Mouse (Mus musculus): ENCODE data around the gene Nxpe4. TPM values are rescaled to one million over a fixed set of nuclear protein-coding genes. Genes with fewer than 3 reads are reported as not detected.

Gene Nxpe4
- total RNA-seq, 1 experiment from 2014 or later: 141 TPM

DNA sequence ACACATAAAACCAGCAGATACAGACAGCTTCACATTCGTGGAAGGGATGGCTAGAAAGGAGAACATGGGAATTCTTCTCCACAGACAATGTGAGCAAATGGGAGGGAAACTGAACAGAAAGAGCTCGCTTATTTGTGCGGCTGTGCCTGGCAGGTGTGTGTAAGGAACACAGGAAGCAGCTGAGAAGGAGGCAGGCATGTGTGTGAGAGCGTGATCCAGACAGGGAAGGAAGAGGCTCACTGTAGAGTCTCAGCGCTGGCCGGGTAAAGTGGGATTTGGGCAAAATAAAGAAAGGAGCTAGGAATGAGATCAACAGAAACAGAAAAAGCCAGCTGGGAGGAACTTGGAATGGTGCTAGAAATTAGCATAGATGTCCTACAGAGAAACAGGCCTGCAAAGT, 74.6 kb downstream of the Nxpe4 start:
- no peak for ATAC-seq (replicated peaks; ENCODE audit: insufficient number of reproducible peaks, low FRiP score, low TSS enrichment, poor library complexity, severe bottlenecking)

GRCm38 (mm10) chr9:48238153-48238755, 76.4 kb downstream of the Nxpe4 start:
- ATAC-seq (replicated peaks; ENCODE audit: insufficient number of reproducible peaks, low FRiP score, low TSS enrichment, poor library complexity, severe bottlenecking): no peak

- no peak for ATAC-seq (replicated peaks; ENCODE audit: insufficient number of reproducible peaks, low FRiP score, low TSS enrichment, poor library complexity, severe bottlenecking)
Observed at GRCm38 (mm10) chr9:48239461-48239860, 77.6 kb downstream of the Nxpe4 start.

GRCm38 (mm10) chr9:48240431-48240830, 78.6 kb downstream of the Nxpe4 start:
- ATAC-seq (replicated peaks; ENCODE audit: insufficient number of reproducible peaks, low FRiP score, low TSS enrichment, poor library complexity, severe bottlenecking): no peak

DNA sequence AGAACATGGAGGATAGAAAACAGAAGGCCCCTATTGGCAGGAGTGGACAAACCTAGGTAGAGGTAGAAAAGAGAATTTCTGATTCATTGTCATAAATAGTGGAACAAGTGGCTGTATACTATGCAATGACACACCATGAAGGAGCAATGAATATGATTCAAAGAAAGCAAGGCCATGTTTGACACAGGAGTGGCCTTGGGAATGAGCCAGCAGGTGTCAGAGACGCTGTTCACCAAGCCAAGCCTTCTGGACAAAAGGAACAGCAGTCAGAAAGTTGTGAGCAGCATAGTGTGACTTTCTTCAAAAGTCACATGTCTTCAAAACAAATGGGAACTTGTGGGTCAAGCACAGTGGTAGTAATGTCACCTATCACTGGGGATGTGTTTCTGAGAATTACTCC, 80.0 kb downstream of the Nxpe4 start:
- no peak for ATAC-seq (replicated peaks; ENCODE audit: insufficient number of reproducible peaks, low FRiP score, low TSS enrichment, poor library complexity, severe bottlenecking)

GRCm38 (mm10) chr9:48242756-48243155, 80.9 kb downstream of the Nxpe4 start:
- ATAC-seq (replicated peaks; ENCODE audit: insufficient number of reproducible peaks, low FRiP score, low TSS enrichment, poor library complexity, severe bottlenecking): no peak

GRCm38 (mm10) chr9:48244175-48244574, 82.4 kb downstream of the Nxpe4 start:
- no peak for ATAC-seq (replicated peaks; ENCODE audit: insufficient number of reproducible peaks, low FRiP score, low TSS enrichment, poor library complexity, severe bottlenecking)

GRCm38 (mm10) chr9:48245525-48245924, 83.7 kb downstream of the Nxpe4 start:
- ATAC-seq (replicated peaks; ENCODE audit: insufficient number of reproducible peaks, low FRiP score, low TSS enrichment, poor library complexity, severe bottlenecking): no peak

DNA sequence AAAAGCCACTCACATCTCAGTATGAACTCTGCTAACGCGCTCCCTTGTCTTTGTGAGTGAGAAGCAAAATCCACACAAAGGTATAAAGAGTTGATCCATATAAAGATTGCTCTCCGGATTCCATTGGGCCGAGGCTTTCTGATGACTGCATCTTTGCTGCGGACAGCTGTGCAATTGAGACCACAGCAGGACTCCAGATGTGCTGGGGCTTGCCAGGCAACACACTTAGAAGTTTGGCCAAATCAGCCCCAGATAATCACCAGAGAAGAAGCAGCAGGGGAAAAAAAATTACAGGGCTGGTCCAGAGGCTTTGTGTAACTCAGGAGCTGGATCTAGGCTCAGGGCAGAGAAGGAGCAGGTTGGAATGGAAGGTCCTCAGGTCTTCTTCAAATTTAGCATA, 85.5 kb downstream of the Nxpe4 start:
- no peak for ATAC-seq (replicated peaks; ENCODE audit: insufficient number of reproducible peaks, low FRiP score, low TSS enrichment, poor library complexity, severe bottlenecking)

- ATAC-seq (replicated peaks; ENCODE audit: insufficient number of reproducible peaks, low FRiP score, low TSS enrichment, poor library complexity, severe bottlenecking): no peak
Observed at GRCm38 (mm10) chr9:48252236-48252635, 90.4 kb downstream of the Nxpe4 start.

DNA sequence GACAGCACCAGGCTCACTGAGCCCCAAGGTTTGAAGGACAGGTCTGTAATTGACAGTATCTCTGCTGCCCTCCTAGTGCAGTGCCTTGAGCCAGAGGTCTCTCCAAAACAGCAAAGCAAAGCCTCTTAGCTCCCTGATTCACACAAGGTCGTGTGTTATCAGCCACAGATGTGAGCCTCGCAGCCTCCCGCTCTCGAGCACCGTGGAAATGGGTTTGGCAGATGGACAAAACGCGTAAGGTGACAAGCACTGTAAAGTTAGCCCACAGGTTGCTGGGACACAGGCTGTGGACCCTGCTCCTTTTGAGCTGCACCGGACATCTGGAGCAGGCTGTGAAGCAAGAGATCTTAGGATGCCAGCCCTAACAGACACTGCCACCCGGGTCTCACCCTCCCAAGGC, 95.2 kb downstream of the Nxpe4 start:
- ATAC-seq (replicated peaks; ENCODE audit: insufficient number of reproducible peaks, low FRiP score, low TSS enrichment, poor library complexity, severe bottlenecking): no peak

- no peak for ATAC-seq (replicated peaks; ENCODE audit: insufficient number of reproducible peaks, low FRiP score, low TSS enrichment, poor library complexity, severe bottlenecking)
Observed at GRCm38 (mm10) chr9:48257741-48258423, 96.1 kb downstream of the Nxpe4 start.

DNA sequence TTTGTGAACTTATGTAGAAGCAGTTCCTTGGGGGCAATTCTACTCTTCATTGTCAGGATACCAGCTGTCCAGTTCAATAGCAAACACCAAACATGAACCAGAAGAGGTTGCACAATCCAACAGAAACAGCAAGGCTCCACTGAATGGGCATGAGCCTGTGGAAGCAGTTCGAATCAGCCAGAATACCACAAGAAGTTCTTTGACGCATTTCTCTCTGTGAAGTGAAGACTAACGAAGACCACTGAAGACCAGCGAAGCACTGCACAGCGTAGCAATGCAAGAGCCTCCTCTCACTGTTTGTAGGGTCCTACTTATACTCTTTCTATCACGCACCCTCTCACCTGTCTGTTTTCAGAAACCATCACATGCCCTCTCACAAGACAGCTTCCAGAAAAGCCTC, 102.8 kb downstream of the Nxpe4 start:
- ATAC-seq (replicated peaks; ENCODE audit: insufficient number of reproducible peaks, low FRiP score, low TSS enrichment, poor library complexity, severe bottlenecking): no peak

DNA sequence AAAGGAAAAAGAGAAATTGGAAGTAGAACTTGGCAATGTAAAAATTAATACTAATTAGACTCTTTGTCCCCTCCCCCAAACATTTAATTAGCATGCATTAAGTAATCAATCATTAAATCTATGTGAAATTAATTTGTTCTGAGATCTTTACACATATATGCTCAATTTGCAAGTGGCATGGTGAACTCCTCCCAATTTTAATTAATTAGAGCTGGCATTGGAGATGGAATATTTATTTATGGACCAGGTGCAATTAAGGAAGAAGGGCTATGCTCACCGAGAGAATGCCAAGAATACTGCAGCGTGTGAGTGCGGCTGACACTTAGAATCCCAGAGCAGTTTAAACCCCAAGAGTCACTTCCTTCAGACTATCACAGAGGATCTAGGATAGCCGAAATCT, 103.7 kb downstream of the Nxpe4 start:
- no peak for ATAC-seq (replicated peaks; ENCODE audit: insufficient number of reproducible peaks, low FRiP score, low TSS enrichment, poor library complexity, severe bottlenecking)

- peak; percentile 87 for ATAC-seq (replicated peaks; ENCODE audit: insufficient number of reproducible peaks, low FRiP score, low TSS enrichment, poor library complexity, severe bottlenecking)
Observed at GRCm38 (mm10) chr9:48266286-48267027, 104.6 kb downstream of the Nxpe4 start.

- ATAC-seq (replicated peaks; ENCODE audit: insufficient number of reproducible peaks, low FRiP score, low TSS enrichment, poor library complexity, severe bottlenecking): 0 out of 2 replicates have a peak, but pooled peaks have one; percentile 53
Observed at GRCm38 (mm10) chr9:48267028-48267441, 105.2 kb downstream of the Nxpe4 start.

DNA sequence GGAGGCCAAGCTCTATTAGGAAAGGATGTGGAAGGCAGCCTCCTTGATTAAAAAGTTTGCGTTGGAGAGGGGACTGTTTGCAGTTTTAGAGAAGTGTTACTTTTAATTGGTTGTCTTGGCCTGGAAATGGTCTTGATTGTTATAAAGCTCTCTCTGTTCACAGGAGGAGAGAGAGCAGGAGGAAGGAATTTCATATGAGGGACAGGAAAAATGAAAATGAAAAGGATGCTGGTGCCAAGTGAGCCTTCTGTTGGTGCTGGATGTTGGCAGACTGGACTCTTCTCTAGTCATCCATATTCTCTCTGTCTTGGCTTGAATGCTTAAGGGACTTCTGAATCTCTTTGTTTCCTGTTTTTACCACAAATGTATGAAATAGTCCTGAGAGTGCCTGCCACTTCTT, 106.1 kb downstream of the Nxpe4 start:
- no peak for ATAC-seq (replicated peaks; ENCODE audit: insufficient number of reproducible peaks, low FRiP score, low TSS enrichment, poor library complexity, severe bottlenecking)

DNA sequence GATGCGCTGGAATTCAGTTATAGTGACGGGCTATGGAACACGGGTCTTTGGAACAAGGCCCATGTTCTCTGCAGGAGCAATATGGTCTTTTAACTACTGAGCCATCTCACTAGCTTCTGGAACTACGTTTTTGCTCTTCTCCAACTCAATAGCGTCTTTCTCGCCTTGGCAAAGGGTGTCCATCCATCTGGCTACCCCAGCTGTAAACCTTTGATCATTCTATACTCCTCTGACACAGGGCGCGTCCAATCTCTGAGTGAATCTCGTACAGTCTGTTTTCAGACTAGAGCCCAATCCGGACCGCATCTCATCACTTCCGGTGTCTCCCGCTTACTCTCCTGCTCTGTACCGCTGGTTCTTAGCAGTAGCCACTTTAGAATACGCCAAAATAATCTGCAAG, 115.0 kb downstream of the Nxpe4 start:
- no peak for ATAC-seq (replicated peaks; ENCODE audit: insufficient number of reproducible peaks, low FRiP score, low TSS enrichment, poor library complexity, severe bottlenecking)

- ATAC-seq (replicated peaks; ENCODE audit: insufficient number of reproducible peaks, low FRiP score, low TSS enrichment, poor library complexity, severe bottlenecking): no peak
Observed at GRCm38 (mm10) chr9:48284221-48284620, 122.4 kb downstream of the Nxpe4 start.

DNA sequence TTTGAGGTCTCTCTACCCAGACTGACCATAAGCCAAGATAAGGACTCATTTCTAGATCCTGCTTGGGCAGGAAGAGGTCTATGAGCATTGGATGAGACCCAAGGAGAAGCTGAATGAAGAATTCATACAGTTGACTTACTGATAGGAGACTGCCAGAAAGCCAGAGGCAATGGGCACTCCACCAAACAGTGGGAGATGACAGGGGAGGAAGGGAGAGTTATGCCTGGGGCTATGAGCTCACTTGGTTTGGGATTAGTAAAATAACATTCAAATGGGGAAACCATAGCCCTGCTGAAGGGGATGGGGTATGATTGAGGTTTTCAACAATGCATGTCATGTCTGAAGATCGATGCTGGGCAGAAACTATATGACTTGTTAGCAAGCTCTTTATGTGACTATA, 128.5 kb downstream of the Nxpe4 start:
- no peak for ATAC-seq (replicated peaks; ENCODE audit: insufficient number of reproducible peaks, low FRiP score, low TSS enrichment, poor library complexity, severe bottlenecking)
